Mouse (Mus musculus) E14TG2a.4 (cell line): ENCODE results near the gene Tshz2.

ENCODE experiments used
- CTCF ChIP-seq: conservative IDR thresholded peaks from 2 replicates; pipeline ENCODE4 v1.5.1; 2014; ENCODE audit warnings: low read length
- POU5F1 ChIP-seq: IDR thresholded peaks from 2 replicates; pipeline ENCODE4 v1.6.1; 2014; ENCODE audit warnings: low read length, borderline replicate concordance

- no peak for TF ChIP-seq CTCF
- TF ChIP-seq POU5F1: no peak
Measured at GRCm38 (mm10) chr2:169919111-169919695, 286.4 kb downstream of the Tshz2 start.
